Mouse (Mus musculus) myocyte (in vitro differentiated cells): ENCODE results near the gene Tshz3.

Experiments
- E2F4 ChIP-seq: IDR thresholded peaks from one replicate; pipeline ENCODE4 v1.6.1; 2011; ENCODE audit warnings: mild to moderate bottlenecking, control low read depth, moderate library complexity; ENCODE audit not compliant: insufficient read depth
- MAX ChIP-seq: IDR thresholded peaks from one replicate; pipeline ENCODE4 v1.6.1; 2011; ENCODE audit warnings: low read depth, mild to moderate bottlenecking, control low read depth
- MYOD1 ChIP-seq, 3 experiments: IDR thresholded peaks; one replicate each; pipeline ENCODE4 v1.6.1; 2011; ENCODE audit warnings: control low read depth in 2 of 3, low read depth in 2 of 3, mild to moderate bottlenecking in 2 of 3, moderate library complexity in 1 of 3; ENCODE audit not compliant: insufficient read length in 2 of 3, control insufficient read depth in 1 of 3
- MYOG ChIP-seq, 3 experiments: IDR thresholded peaks; one replicate each; pipeline ENCODE4 v1.6.1; 2011; ENCODE audit warnings: control low read depth in 2 of 3, low read depth in 2 of 3, mild to moderate bottlenecking in 2 of 3; ENCODE audit not compliant: insufficient read length in 2 of 3, control insufficient read depth in 1 of 3, insufficient read depth in 1 of 3
- POLR2A ChIP-seq: IDR thresholded peaks from one replicate; pipeline ENCODE4 v1.6.1; 2011; ENCODE audit warnings: low read depth, mild to moderate bottlenecking, control low read depth, moderate library complexity; ENCODE audit not compliant: insufficient read length
- POLR2AphosphoS2 ChIP-seq: IDR thresholded peaks from one replicate; pipeline ENCODE4 v1.6.1; 2011; ENCODE audit warnings: low read depth, control low read depth; ENCODE audit not compliant: insufficient read length
- USF1 ChIP-seq: IDR thresholded peaks from one replicate; pipeline ENCODE4 v1.6.1; 2011; ENCODE audit warnings: low read depth, mild to moderate bottlenecking, control low read depth, moderate library complexity

- TF ChIP-seq MAX (no peak), POLR2A (no peak), POLR2AphosphoS2 (no peak), MYOD1 (IDR thresholded peaks at IDR 0.05; ENCODE audit: control insufficient read depth in 1 of 3, insufficient read length in 2 of 3, low read depth in 2 of 3) (no peak), MYOG (IDR thresholded peaks at IDR 0.05; ENCODE audit: control insufficient read depth in 1 of 3, insufficient read depth in 1 of 3, insufficient read length in 2 of 3, low read depth in 2 of 3) (no peak), USF1 (no peak), E2F4 (no peak)
Observed at GRCm38 (mm10) chr7:36786713-36787421, 88.9 kb downstream of the Tshz3 start.
